Mouse (Mus musculus): ENCODE data around the gene Ccdc130. TPM values are rescaled to one million over a fixed set of nuclear protein-coding genes. Genes with fewer than 3 reads are reported as not detected.
"Not testable (repeated sequence)": the region's sequence is repeated elsewhere in the genome, so short reads cannot be mapped to it uniquely, and the experiment has no call there.

Ccdc130 gene
- polyA plus RNA-seq (2017; shearing (Covaris generic)) = 10 to 100 TPM; 40.4 to 53.7 (median 44.6) TPM

GRCm38 (mm10) chr8:84269950-84270773 is at the start of gene Ccdc130:
Ccdc130 (minus strand) TSS chr8:84270380.
- ATAC-seq = peak; percentile 98

- ATAC-seq = no peak
These were observed 38.2 kb upstream of the Ccdc130 start for GRCm38 (mm10) chr8:84308376-84308775.

GRCm38 (mm10) chr8:84303951-84304350 is 33.8 kb upstream of the Ccdc130 start:
- ATAC-seq = no peak

GRCm38 (mm10) chr8:84297029-84297785 is 27.0 kb upstream of the Ccdc130 start:
- ATAC-seq = no peak

- ATAC-seq = no peak
These were observed 21.5 kb upstream of the Ccdc130 start for GRCm38 (mm10) chr8:84291688-84292087.

- no peak for ATAC-seq
These were observed 20.9 kb upstream of the Ccdc130 start for GRCm38 (mm10) chr8:84291086-84291485.

GRCm38 (mm10) chr8:84288892-84289291 is 18.7 kb upstream of the Ccdc130 start:
- ATAC-seq = no peak

- ATAC-seq = not testable (repeated sequence)
These were observed 15.5 kb upstream of the Ccdc130 start for GRCm38 (mm10) chr8:84285665-84286064.

GRCm38 (mm10) chr8:84284608-84285063 is 14.5 kb upstream of the Ccdc130 start:
- no peak for ATAC-seq

GRCm38 (mm10) chr8:84280777-84281176 is 10.6 kb upstream of the Ccdc130 start:
- ATAC-seq = no peak

- ATAC-seq = no peak
These were observed 6.3 kb upstream of the Ccdc130 start for GRCm38 (mm10) chr8:84276447-84276846.

GRCm38 (mm10) chr8:84273968-84274367 is 3.8 kb upstream of the Ccdc130 start:
- no peak for ATAC-seq

- no peak for ATAC-seq
These were observed 2.1 kb upstream of the Ccdc130 start for GRCm38 (mm10) chr8:84272302-84272701.

GRCm38 (mm10) chr8:84261098-84261497 is 9.1 kb downstream of the Ccdc130 start:
- ATAC-seq = no peak

GRCm38 (mm10) chr8:84256822-84257610 is 13.2 kb downstream of the Ccdc130 start, which contains the start of gene Mri1:
Mri1 (minus strand) TSS chr8:84257326.
- peak; percentile 79 for ATAC-seq

- ATAC-seq = peak; percentile 76
These were observed 13.7 kb downstream of the Ccdc130 start for GRCm38 (mm10) chr8:84256458-84256821.

GRCm38 (mm10) chr8:84255858-84256257 is 14.3 kb downstream of the Ccdc130 start:
- no peak for ATAC-seq

- peak; percentile 99 for ATAC-seq
These were observed 20.7 kb downstream of the Ccdc130 start, which contains the start of gene D8Ertd738e for GRCm38 (mm10) chr8:84249257-84250170. D8Ertd738e (minus strand) TSS chr8:84249719.

GRCm38 (mm10) chr8:84241821-84242220 is 28.4 kb downstream of the Ccdc130 start:
- ATAC-seq = no peak

GRCm38 (mm10) chr8:84241167-84241566 is 29.0 kb downstream of the Ccdc130 start:
- ATAC-seq = no peak

GRCm38 (mm10) chr8:84237542-84238229 is 32.5 kb downstream of the Ccdc130 start:
- peak; percentile 22 for ATAC-seq
